Mouse (Mus musculus): ENCODE data around the gene Ttyh1.

DNA sequence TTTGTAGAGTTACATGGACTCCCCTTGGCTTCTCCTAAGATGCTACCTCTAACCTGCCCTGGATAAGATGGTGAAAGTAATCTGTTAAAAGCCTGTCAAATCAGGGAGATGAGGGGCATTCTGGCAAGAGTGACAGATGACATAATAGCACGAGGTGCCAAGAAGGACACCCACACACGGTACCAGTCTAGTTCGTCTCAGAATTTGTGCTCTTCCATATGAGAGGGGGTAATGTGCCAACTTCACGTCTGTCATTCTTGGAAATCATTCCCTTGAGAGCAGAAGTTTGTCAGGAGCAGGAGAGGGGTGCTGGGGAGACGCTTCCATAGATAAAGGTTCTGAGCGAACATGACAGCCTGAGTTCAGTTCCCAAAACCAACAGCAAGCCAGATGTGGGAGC lies 35.0 kb upstream of the Ttyh1 start:
- TF ChIP-seq MAFK (IDR thresholded peaks at IDR 0.05; ENCODE audit: insufficient read depth, low read depth, low read length) (no peak), ZC3H11A (IDR thresholded peaks at IDR 0.05; ENCODE audit: borderline replicate concordance, low read depth, low read length) (no peak), CHD2 (IDR thresholded peaks at IDR 0.05; ENCODE audit: low read depth, low read length) (no peak)

Data from ES-E14 (cell line).